Mouse (Mus musculus): ENCODE results near the gene Hnf1a. TPM values are rescaled to one million over a fixed set of nuclear protein-coding genes. Genes with fewer than 3 reads are reported as not detected.
"Not testable (repeated sequence)": the region's sequence is repeated elsewhere in the genome, so short reads cannot be mapped to it uniquely, and the experiment has no call there.

The Hnf1a gene
- total and polyA plus RNA-seq, 2 experiments from 2014 or later: 0.05 TPM; not detected in 1

DNA sequence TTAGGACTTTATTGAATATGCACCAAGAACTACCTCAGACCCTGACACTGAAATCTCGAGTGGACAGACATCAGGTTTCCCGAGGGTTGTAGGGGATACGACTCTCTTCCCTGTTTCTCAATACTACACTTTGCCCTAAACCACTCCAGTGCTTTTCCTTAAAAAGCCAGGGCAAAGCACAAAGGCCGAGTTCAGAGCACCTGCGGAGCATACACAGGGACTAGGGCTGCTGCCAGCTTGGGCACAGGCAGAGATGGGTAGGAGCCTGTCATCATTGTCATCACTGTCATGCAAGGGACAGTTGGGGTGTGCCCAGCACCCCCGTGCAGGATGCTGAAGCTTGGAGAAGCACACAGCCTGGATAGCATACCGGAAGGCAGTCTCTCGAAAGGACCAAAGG, 37.7 kb downstream of the Hnf1a start:
- Histone ChIP-seq H3K4me2 (ENCODE audit: low read depth, low read length) (no peak overlapping the region), H3K27me3 (ENCODE audit: insufficient read depth, low read length) (no peaks in the 10 kb centered on the region), H3K27ac (no peak overlapping the region), H3K9ac (replicated peaks; ENCODE audit: low read length) (no peak overlapping the region), H3K4me3 (ENCODE audit: low read length) (no peak overlapping the region), H3K36me3 (ENCODE audit: insufficient read depth, low read length) (no peaks in the 10 kb centered on the region), H3K4me1 (ENCODE audit: insufficient read depth, low read length) (no peaks in the 10 kb centered on the region), H3K9me3 (ENCODE audit: low read length) (no peaks in the 10 kb centered on the region)
- TF ChIP-seq CTCF (IDR thresholded peaks at IDR 0.05; ENCODE audit: low read depth): no peak
- DNase-seq (ENCODE audit: low spot score) (no peak), ATAC-seq (no peak)
- WGBS: 84% methylated on average over 8 of the region's 8 CpGs

DNA sequence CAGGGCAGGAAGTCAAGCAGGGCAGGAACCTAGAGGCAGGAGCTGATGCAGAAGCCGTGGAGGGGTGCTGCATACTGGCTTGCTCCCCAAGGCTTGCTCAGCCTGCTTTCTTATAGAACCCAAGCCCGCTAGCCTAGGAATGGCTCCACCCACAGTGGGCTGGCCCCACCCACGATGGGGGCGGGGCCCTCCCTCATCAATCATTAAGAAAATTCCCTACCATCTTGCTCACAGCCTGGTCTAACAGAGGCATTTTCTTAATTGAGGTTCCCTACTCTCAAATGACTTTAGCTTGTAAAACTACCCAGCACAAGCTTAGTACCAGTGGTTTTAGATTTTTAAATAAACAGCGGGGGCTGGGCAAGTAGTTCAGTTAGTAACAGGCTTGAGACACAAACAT, 39.3 kb downstream of the Hnf1a start:
- H3K27me3 ChIP-seq (ENCODE audit: insufficient read depth, low read length): no peaks in the 10 kb centered on the region
- no peaks in the 10 kb centered on the region for H3K36me3 ChIP-seq (ENCODE audit: insufficient read depth, low read length)
- no peak for TF ChIP-seq CTCF (IDR thresholded peaks at IDR 0.05; ENCODE audit: low read depth)
- H3K9me3 ChIP-seq (ENCODE audit: low read length): no peaks in the 10 kb centered on the region
- DNase-seq (ENCODE audit: low spot score): no peak
- H3K27ac ChIP-seq: no peak overlapping the region
- H3K4me2 ChIP-seq (ENCODE audit: low read depth, low read length): no peak overlapping the region
- WGBS: 67% methylated on average over 5 of the region's 5 CpGs
- H3K4me3 ChIP-seq (ENCODE audit: low read length): no peak overlapping the region
- no peak overlapping the region for H3K9ac ChIP-seq (replicated peaks; ENCODE audit: low read length)
- H3K4me1 ChIP-seq (ENCODE audit: insufficient read depth, low read length): no peaks in the 10 kb centered on the region
- no peak for ATAC-seq

DNA sequence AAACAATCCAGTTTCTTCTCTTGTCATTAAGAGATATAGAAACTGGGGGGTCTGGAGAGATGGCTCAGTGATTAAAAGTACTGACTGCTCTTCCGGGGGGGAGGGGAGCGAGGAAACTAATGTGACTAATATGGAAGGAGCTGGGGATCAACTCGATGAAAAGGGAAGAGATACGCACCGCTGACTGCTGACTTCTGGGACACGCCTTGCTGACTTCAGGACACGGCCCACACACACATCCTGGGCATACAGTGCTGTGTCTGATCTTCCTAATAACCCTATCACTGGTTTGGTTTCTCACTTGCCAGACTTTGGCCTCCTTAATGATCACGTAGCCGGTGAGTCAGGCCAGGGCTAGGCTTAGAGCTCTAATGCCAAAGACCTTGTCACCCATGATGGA, 44.1 kb downstream of the Hnf1a start:
- H3K4me2 ChIP-seq (ENCODE audit: low read depth, low read length): no peak overlapping the region
- TF ChIP-seq CTCF (IDR thresholded peaks at IDR 0.05; ENCODE audit: low read depth): no peak
- ATAC-seq (no peak), DNase-seq (ENCODE audit: low spot score) (no peak)
- no peak overlapping the region for H3K27ac ChIP-seq
- no peaks in the 10 kb centered on the region for H3K27me3 ChIP-seq (ENCODE audit: insufficient read depth, low read length)
- WGBS: 67% methylated on average over 9 of the region's 9 CpGs
- H3K9me3 ChIP-seq (ENCODE audit: low read length): no peaks in the 10 kb centered on the region
- H3K9ac ChIP-seq (replicated peaks; ENCODE audit: low read length): no peak overlapping the region
- H3K4me1 ChIP-seq (ENCODE audit: insufficient read depth, low read length): no peaks in the 10 kb centered on the region
- no peaks in the 10 kb centered on the region for H3K36me3 ChIP-seq (ENCODE audit: insufficient read depth, low read length)
- no peak overlapping the region for H3K4me3 ChIP-seq (ENCODE audit: low read length)

DNA sequence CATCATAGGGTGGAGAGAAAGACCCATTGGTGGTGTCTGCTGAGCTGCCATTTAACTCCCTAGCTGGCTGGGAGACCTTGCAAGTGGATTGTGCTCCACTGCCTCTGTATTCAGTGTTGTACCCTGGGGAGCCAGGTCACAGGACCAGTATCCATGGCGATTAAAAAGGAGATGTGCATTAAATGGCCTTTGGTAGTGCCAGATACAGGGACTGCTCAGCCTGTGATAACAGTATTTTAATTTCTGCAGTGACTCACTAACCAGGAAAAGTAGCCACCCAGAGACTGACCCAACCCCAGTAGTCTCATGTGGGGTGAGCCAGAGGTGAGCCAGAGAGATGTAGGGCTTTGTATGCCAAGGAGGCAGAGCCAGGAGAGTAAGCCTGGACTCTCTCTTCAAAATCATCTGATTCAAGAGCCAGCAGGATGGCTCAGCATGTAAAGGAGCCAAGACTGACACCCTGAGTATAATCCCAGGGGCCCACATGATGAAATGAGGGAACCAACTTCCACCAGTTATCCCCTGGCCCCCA, 44.7 kb downstream of the Hnf1a start:
- DNase-seq (ENCODE audit: low spot score): no peak
- Histone ChIP-seq H3K4me3 (ENCODE audit: low read length) (no peak overlapping the region), H3K4me1 (ENCODE audit: insufficient read depth, low read length) (no peaks in the 10 kb centered on the region), H3K36me3 (ENCODE audit: insufficient read depth, low read length) (no peaks in the 10 kb centered on the region), H3K9ac (replicated peaks; ENCODE audit: low read length) (no peak overlapping the region), H3K9me3 (ENCODE audit: low read length) (no peaks in the 10 kb centered on the region), H3K4me2 (ENCODE audit: low read depth, low read length) (no peak overlapping the region), H3K27me3 (ENCODE audit: insufficient read depth, low read length) (no peaks in the 10 kb centered on the region), H3K27ac (no peak overlapping the region)
- TF ChIP-seq CTCF (IDR thresholded peaks at IDR 0.05; ENCODE audit: low read depth): no peak
- WGBS: 76% methylated on average over 1 of the region's 1 CpGs
- no peak for ATAC-seq

DNA sequence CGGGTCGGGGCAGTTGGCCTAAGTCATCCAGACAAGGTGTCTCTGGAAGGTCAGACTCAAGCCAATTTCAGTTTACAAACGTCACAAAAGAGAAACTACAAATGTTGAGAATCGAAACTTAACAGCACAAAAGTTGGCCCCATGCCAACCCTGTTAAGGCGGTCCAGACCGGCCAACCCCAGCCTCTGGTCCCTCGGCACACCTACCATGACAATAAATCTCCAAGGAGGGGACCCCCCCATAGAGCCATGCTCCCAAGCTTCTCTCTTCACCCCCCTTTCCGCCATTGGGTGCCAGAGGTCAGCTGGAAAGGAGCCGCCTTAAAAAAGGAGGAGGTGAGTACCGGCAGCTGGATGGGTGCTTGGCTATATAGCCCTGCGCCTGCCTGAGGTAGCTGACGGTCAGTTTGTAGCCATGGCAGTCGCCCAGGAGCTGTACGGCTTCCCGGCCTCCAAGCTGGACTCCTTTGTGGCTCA, 47.9 kb downstream of the Hnf1a start, which contains the start of gene Oasl1:
Gene Oasl1 (plus strand): TSS at position 243 of the 476 bp plus-strand sequence.
- ATAC-seq (0 out of 2 replicates have a peak, but pooled peaks have one; percentile 21), DNase-seq (ENCODE audit: low spot score) (peak; percentile 45)
- Histone ChIP-seq H3K4me2 (ENCODE audit: low read depth, low read length) (peak within 1 kb of the TSS; percentile 42), H3K4me3 (ENCODE audit: low read length) (peak within 1 kb of the TSS; percentile 15; the same call in 1 of the 2 replicates), H3K27me3 (ENCODE audit: insufficient read depth, low read length) (no peaks in the 10 kb centered on the region), H3K27ac (no peak within 1 kb of the TSS), H3K4me1 (ENCODE audit: insufficient read depth, low read length) (no peaks in the 10 kb centered on the region), H3K9me3 (ENCODE audit: low read length) (no peaks in the 10 kb centered on the region), H3K9ac (replicated peaks; ENCODE audit: low read length) (no peak within 1 kb of the TSS), H3K36me3 (ENCODE audit: insufficient read depth, low read length) (no peaks in the 10 kb centered on the region)
- WGBS: 35% methylated on average over 15 of the region's 15 CpGs
- TF ChIP-seq CTCF (IDR thresholded peaks at IDR 0.05; ENCODE audit: low read depth): no peak

DNA sequence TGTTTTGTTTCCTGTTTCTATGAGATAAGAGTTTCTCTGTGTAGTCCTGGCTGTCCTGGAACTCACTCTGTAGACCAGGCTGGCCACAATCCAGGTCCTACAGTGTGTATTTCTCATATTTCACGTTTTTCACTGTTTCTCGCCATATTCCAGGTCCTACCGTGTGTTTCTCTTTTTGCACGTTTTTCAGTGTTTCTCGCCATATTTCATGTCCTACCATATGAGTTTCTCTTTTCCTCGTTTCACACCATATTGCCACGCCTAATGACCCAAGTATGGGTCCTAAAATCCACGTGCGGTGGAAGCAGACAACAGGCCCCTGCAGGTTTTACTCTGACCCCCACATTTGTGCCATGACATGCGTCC, 48.5 kb downstream of the Hnf1a start:
- TF ChIP-seq CTCF (IDR thresholded peaks at IDR 0.05; ENCODE audit: low read depth): no peak
- WGBS: 61% methylated on average over 10 of the region's 10 CpGs
- Histone ChIP-seq H3K4me1 (ENCODE audit: insufficient read depth, low read length) (no peaks in the 10 kb centered on the region), H3K4me2 (ENCODE audit: low read depth, low read length) (no peak overlapping the region), H3K4me3 (ENCODE audit: low read length) (no peak overlapping the region), H3K9ac (replicated peaks; ENCODE audit: low read length) (no peak overlapping the region), H3K36me3 (ENCODE audit: insufficient read depth, low read length) (no peaks in the 10 kb centered on the region), H3K9me3 (ENCODE audit: low read length) (no peaks in the 10 kb centered on the region), H3K27me3 (ENCODE audit: insufficient read depth, low read length) (no peaks in the 10 kb centered on the region), H3K27ac (no peak overlapping the region)
- DNase-seq (ENCODE audit: low spot score) (no peak), ATAC-seq (no peak)

DNA sequence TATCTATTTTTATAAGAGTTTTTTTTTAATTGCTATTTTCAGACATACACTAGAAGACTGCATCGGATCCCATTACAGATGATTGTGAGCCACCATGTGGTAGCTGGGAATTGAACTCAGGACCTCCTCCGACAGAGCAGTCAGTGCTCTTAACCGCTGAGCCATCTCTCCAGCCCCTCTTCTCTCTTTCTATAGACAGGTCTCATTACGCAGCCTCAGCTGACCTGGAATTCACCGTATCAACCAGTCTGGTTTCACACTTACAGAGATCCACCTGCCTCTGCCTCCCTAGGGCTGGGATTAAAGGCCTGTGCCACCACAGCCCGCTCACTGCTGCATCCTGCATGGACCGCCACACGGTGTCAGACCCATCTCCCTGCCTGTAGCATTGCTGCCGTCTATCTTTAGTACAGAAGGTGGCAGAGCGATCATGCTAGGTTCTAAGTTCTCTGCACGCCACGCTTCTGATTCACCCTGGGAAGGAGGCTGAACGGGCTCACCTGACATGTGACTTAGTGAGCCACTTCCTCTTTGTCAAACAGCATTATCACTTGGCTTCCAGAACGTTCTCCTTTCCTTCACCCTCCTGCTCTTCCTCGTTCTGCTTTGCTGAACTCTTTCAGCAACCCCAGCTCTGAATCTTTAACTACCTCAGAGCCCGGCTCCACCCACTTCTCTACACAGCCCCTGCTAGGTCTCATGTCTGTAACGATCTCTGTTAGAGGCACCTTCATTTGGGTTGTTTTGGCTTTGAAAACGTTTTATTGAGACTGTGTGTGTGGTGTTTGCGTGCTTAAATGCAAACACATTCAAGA, 49.1 kb downstream of the Hnf1a start:
- Histone ChIP-seq H3K4me3 (ENCODE audit: low read length) (no peak overlapping the region), H3K9me3 (ENCODE audit: low read length) (no peaks in the 10 kb centered on the region), H3K36me3 (ENCODE audit: insufficient read depth, low read length) (no peaks in the 10 kb centered on the region), H3K27me3 (ENCODE audit: insufficient read depth, low read length) (no peaks in the 10 kb centered on the region), H3K27ac (no peak overlapping the region), H3K4me1 (ENCODE audit: insufficient read depth, low read length) (no peaks in the 10 kb centered on the region), H3K4me2 (ENCODE audit: low read depth, low read length) (no peak overlapping the region), H3K9ac (replicated peaks; ENCODE audit: low read length) (no peak overlapping the region)
- WGBS: 78% methylated on average over 19 of the region's 19 CpGs
- no peak for DNase-seq (ENCODE audit: low spot score)
- no peak for TF ChIP-seq CTCF (IDR thresholded peaks at IDR 0.05; ENCODE audit: low read depth)
- no peak for ATAC-seq

DNA sequence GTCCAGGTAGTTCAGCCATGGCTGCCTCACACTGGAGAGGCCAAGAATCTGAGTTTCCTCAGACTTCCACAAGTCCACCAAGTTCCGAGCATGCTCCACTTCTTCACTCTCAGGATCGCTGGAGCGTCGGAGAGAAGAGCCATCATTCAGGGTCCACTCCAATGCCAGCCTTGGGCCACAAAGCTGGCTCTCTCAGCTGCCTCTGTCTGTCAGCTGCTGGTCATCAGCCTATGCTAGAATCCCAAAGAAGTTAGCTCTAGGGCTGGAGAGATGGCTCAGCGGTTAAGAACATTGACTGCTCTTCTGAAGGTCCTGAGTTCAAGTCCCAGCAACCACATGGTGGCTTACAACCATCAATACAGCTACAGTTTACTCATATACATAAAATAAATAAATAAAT, 53.5 kb downstream of the Hnf1a start:
- H3K36me3 ChIP-seq (ENCODE audit: insufficient read depth, low read length); H3K4me1 ChIP-seq (ENCODE audit: insufficient read depth, low read length); H3K27ac ChIP-seq; H3K4me3 ChIP-seq (ENCODE audit: low read length); H3K4me2 ChIP-seq (ENCODE audit: low read depth, low read length); ATAC-seq; H3K9ac ChIP-seq (replicated peaks; ENCODE audit: low read length); DNase-seq (ENCODE audit: low spot score); H3K9me3 ChIP-seq (ENCODE audit: low read length); H3K27me3 ChIP-seq (ENCODE audit: insufficient read depth, low read length): not testable (repeated sequence)
- 97% methylated on average over 5 of the region's 5 CpGs for WGBS

Data from hindbrain, postnatal 0 days (tissue).